Mouse (Mus musculus) left cerebral cortex, adult 8-10 months (tissue): ENCODE measurements around the gene Trpm3. TPM values are rescaled to one million over a fixed set of nuclear protein-coding genes. Genes with fewer than 3 reads are reported as not detected.
A peak's percentile ranks its signal among the peaks of the same experiment; 100 is the strongest.

Experiments
- DNase-seq, 2 experiments: peaks; one replicate each; pipeline ENCODE4 v3.0.0; 2022; ENCODE audit warnings: low spot score in 2 of 2
- total RNA-seq, 4 experiments: library from RNA; stranded (reverse); gene quantifications; 2 replicates each; pipeline ENCODE4 v1.2.4; 2022

The Trpm3 gene
- total RNA-seq, 4 experiments from 2014 or later = 37.1 to 49.8 (median 43.3) TPM

DNA sequence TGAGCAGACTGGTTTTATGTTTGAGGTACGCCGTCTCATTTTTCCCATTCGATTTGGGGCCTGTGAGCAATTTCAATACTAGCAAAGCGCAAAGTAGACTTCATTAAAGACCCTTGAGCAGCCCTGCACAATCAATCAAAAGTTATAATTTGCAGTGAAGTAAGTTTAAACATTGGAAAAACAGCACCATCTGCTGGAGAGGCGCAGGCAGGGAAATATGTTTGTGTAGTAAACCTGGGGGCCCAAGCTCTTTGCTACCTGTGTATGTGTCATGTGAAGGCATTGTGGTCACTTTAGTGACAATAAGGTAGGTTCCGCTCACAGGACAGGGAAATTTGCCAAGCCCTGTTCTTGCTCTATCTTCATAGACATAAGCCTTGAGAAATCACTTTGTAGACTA, 492.5 kb downstream of the Trpm3 start:
- DNase-seq = peak in 1 of 2 experiments; percentile 16

- DNase-seq = no peak
Observed at GRCm38 (mm10) chr19:22635635-22636034, 496.8 kb downstream of the Trpm3 start.

- no peak for DNase-seq
Observed at GRCm38 (mm10) chr19:22637786-22638185, 498.9 kb downstream of the Trpm3 start.

DNA sequence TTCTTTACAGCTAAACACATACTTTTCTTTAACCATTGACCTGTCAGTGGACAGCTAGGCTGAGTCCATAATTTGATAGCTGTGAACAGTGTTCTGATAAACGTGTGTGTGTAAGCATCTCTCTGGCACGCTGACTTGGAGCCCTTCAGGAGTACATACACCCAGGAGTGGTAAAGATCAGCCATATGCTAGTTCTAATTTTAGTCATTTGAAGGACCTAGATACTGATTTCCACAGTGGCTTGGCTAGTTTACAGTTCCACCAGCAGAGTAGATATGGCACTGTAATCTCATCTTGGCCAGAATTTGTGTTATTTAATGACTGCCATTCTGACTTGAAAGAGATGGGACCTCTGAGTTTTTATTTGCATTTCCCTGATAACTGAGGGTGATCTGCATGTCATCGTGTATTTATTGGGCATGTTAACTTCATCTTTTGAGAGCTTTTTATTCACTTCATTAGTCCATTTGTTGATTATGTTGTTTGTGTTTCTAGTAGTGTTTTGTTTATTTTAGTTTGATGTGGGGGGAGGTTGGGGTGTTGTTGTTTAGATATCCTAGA, 499.6 kb downstream of the Trpm3 start:
- no peak for DNase-seq

- no peak for DNase-seq
Observed at GRCm38 (mm10) chr19:22642124-22642523, 503.3 kb downstream of the Trpm3 start.

DNA sequence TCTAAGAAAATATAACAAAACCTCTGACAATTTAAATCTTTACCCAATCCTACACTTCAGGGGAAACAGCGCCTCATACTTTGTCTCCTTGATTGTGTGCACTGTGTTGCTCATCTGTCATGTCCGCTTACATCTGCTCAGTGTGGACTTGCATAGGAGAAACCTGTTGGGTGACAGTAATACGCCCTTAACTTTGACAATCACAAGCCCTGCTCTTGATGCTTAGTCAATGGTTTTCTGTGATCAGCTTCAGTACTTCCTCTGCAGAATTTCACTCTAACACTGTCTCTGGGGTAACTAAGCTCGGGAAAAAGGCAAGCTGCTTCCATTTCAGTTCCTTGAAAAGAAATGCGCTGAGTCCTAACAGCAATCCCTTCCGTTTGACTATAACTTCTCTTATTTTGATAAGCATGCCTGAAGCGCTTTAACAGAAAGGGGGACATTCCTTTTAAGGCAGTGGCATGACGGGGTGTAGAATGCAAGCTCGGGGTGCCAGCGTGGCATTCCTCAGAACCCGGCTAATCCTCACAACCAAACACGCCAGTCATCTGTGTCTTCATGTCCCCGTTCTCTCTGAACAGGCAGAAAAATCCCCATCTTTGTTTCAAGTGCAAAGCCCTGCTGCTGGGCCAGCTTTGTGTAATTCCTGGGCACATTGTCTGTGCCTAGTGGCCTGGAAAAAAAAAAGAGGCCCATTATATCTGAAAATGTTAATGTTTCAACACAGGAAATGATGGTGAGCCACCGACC, 517.8 kb downstream of the Trpm3 start:
- peak in 1 of 2 experiments; percentile 12 for DNase-seq

DNA sequence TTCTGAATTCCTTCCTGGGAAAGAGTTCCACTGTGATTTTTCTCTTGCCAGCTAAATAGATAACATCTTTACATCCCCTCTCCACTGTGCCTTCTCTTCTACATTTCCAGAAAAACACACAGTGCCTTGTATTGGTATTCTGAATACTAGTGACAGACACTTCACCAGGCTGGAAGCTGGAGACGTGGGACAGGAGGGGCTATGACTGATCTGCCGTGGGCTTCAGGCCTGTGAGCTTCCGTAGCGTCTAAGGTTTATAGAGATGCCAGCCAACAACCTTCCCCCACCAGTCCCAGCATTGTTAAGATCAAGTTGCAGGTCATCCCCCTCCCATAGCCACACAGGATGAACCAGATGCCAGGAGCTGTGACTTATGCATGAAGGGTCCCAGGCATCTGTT, 518.4 kb downstream of the Trpm3 start:
- DNase-seq = no peak

DNA sequence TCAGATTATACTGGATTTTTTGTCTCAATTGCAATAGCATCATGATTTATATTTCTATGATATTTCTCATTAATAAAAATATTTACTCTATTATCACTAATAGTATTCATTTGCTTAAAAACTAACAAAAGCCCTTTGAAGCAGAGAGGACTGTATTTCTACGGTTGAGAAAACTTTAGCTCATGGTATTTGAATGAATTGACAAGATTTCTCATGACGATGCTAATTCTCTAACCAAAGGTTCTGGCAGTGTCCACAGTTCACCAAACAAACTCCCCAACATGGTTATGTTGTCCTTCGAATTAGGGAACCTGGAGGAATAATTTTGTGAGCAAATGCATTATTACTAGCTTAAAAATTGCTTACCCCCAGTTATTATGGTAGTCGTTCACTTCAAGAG, 526.6 kb downstream of the Trpm3 start:
- no peak for DNase-seq

GRCm38 (mm10) chr19:22670222-22670621, 531.4 kb downstream of the Trpm3 start:
- DNase-seq = no peak

- no peak for DNase-seq
Observed at GRCm38 (mm10) chr19:22672892-22673291, 534.0 kb downstream of the Trpm3 start.

DNA sequence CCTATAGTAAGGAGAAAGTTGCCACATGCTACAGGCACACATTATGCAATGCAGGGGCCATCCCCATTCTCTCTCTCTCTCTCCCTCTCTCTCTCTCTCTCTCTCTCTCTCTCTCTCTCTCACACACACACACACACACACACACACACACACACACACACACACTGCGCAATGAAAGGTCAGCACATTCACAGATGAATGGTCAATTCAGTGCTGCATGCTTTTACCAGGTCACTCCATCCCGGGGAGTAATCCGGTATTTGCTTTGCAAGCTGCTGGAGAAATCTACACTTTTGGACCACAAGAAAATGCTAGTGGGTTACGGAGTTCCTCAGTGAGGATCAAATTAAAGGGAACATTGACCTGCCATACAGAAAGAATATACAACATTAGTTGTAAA, 537.4 kb downstream of the Trpm3 start:
- DNase-seq = no peak

GRCm38 (mm10) chr19:22682238-22682637, 543.4 kb downstream of the Trpm3 start:
- DNase-seq = no peak

DNA sequence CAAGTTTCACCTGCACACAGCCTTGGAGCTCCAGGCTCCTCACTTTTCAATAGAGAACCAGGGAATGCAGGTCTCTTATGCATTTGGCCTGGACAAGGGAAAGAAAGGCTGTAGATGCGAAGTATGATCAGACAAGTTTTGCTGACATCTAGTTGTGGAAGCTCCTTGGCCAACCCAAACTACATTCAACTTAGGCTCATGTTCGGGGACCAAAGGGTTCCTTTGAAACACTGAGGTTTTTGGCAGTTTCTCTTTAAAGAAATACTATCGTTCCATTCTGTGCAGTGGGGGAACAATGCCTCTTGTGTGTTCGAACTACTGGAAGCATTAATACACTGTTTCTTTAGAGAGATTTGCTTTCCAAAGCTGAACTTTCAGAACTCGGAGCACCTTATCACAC, 553.1 kb downstream of the Trpm3 start:
- DNase-seq = no peak

DNA sequence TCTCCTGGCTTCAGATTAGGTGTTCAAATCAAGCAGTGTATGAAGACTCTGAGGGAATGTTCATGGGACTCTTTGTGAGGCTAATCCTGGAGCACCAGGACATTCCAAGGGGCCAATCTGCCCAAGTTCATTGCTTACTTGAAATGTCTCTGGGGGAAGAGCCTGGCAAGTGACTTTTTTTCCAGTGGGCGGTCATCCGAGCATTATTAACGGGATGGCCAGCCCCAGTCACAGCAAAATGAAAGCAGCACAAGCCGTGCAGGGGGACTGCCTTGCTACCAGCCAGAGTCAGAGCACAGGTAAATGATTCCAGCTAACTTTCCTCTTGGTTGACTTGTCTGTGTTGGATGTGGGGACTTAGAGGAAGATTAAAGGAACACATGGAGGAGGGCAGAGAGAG, 553.7 kb downstream of the Trpm3 start:
- DNase-seq = no peak

DNA sequence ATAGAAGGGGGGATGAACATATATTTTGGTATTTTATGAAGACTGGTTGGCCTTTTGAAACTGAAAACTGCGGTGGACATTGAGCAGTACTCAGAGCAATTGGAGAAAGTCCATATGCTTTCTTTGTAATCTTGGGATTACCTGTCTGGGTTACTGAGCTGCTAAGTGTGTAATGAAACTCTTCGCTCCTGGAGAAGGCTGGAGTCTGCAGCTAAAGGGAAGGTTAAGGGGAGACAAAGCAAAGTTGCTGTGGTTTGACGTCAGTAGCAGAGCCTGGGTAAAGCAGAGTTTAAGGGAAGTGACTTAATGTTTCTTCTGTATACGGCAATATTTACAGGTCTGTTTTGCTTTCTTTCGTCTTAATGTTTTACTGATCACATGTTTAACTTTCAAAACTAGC, 554.1 kb downstream of the Trpm3 start:
- no peak for DNase-seq

- peak in 1 of 2 experiments; percentile 30 for DNase-seq
Observed at GRCm38 (mm10) chr19:22695423-22695822, 556.6 kb downstream of the Trpm3 start.

GRCm38 (mm10) chr19:22698737-22699136, 559.9 kb downstream of the Trpm3 start:
- DNase-seq = no peak

- peak in 1 of 2 experiments; percentile 32 for DNase-seq
Observed at GRCm38 (mm10) chr19:22700871-22701651, 562.2 kb downstream of the Trpm3 start.

GRCm38 (mm10) chr19:22703876-22704275, 565.0 kb downstream of the Trpm3 start:
- no peak for DNase-seq

DNA sequence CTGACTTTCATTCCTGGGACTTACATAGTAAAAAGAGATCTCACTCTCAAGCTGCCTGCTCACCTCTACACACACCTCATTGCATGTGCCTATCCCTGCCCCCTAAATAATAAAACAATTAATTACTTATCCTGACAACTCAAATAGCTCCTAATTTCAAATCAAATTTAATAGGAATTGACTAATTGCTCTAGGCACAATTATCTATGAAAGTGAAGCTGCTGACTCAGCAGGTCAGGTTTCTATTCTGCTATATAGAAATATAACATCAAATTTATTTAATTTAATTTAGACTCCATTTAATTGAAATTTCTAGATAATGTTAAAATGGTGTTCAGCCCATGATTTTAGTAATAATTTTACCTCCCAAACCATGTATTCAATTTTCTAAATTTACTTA, 566.6 kb downstream of the Trpm3 start:
- DNase-seq = no peak

DNA sequence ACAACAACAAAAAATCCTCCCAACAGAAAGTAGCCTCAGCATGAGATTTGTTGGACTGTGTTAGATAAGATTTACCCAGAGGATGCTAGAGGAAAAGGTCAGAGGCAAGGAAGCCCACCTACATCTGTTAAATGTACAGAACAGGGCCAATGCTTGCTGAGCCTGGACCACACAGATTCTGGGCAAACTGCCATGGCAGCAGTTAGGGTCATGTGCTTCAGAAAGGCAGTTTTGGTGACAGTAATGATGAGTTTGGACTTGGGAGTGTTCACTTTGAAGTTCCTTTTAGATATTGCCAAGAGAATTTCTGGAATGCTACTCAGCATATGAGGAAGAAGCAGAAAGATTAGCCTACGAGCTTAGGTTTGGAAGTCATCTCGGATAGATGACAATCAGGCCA, 580.2 kb downstream of the Trpm3 start:
- DNase-seq = no peak

DNA sequence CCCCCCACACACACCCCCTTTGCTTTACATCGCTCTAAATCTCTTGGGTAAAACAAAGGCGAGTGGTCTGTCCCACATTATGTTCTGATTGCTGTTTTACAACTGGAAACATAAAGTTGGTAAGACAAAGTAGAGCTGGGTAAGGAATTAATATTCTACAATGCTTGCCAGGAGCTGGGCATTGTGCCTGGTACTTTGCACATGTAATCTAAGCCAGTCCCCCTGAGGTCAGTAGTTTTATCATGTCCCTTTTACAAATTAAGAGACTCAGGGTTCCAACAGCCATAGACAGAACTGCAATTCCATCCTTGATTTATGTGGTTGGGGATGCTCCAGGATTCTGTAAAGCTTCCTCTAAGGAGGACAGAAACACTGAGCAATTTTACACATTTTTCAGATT, 591.0 kb downstream of the Trpm3 start:
- DNase-seq = no peak
